Mouse (Mus musculus) ES-E14 (cell line): Measurements from ENCODE around the gene 4930402H24Rik.

ENCODE experiments used
- CHD2 ChIP-seq: IDR thresholded peaks from 2 replicates; pipeline ENCODE4 v1.6.1; 2014; ENCODE audit warnings: mild to moderate bottlenecking, low read depth, low read length, inconsistent platforms
- MAFK ChIP-seq: IDR thresholded peaks from 2 replicates; pipeline ENCODE4 v1.6.1; 2014; ENCODE audit warnings: mild to moderate bottlenecking, low read depth, low read length, inconsistent platforms; ENCODE audit not compliant: insufficient read depth
- ZC3H11A ChIP-seq: IDR thresholded peaks from 2 replicates; pipeline ENCODE4 v1.6.1; 2012; ENCODE audit warnings: low read depth, mild to moderate bottlenecking, inconsistent platforms, low read length, borderline replicate concordance
- ZNF384 ChIP-seq: IDR thresholded peaks from 2 replicates; pipeline ENCODE4 v1.6.1; 2012; ENCODE audit warnings: low read depth, low read length, inconsistent platforms

DNA sequence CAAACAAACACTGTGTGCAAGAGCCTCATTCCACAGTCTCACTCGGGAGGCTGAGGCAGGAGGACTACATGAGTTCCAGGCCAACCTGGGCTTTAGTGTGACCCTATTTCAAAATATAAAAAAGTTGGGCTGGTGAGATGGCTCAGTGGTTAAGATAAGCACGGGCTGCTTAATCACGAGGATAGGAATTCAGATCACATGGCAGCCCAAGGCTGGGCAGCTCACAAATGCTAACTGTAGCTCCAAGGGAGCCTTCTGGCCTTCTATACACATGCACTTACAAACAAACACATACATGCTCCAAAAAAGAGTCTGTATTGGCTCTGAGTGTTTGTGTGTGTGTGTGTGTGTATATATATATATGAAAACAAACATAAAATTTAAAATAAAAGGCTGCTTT is 212.6 kb downstream of the 4930402H24Rik start:
- TF ChIP-seq CHD2 (no peak), ZC3H11A (no peak), MAFK (no peak), ZNF384 (no peak)
